Mouse (Mus musculus) telencephalon, adult 2 months (tissue): Measurements from ENCODE around the gene Agr3.

Experiments
- DNase-seq: peaks from one replicate; pipeline ENCODE4 v3.0.0-alpha.2; 2011; ENCODE audit warnings: low read depth, low spot score

Gene Agr3

GRCm38 (mm10) chr12:35983472-35983871 is 58.1 kb downstream of the Agr3 start:
- no peak for DNase-seq

GRCm38 (mm10) chr12:35984743-35985142 is 59.3 kb downstream of the Agr3 start:
- DNase-seq = no peak

- no peak for DNase-seq
Measured at GRCm38 (mm10) chr12:35992711-35993110, 67.3 kb downstream of the Agr3 start, which contains the start of gene Agr2. Agr2 (plus strand) TSS chr12:35992907.

- DNase-seq = no peak
Measured at GRCm38 (mm10) chr12:35993583-35993982, 68.2 kb downstream of the Agr3 start.

- no peak for DNase-seq
Measured at GRCm38 (mm10) chr12:35994098-35994497, 68.7 kb downstream of the Agr3 start.

- DNase-seq = no peak
Measured at GRCm38 (mm10) chr12:35995799-35996198, 70.4 kb downstream of the Agr3 start.
